Mouse (Mus musculus): ENCODE measurements around the gene Sap30bp.

Sap30bp gene

DNA sequence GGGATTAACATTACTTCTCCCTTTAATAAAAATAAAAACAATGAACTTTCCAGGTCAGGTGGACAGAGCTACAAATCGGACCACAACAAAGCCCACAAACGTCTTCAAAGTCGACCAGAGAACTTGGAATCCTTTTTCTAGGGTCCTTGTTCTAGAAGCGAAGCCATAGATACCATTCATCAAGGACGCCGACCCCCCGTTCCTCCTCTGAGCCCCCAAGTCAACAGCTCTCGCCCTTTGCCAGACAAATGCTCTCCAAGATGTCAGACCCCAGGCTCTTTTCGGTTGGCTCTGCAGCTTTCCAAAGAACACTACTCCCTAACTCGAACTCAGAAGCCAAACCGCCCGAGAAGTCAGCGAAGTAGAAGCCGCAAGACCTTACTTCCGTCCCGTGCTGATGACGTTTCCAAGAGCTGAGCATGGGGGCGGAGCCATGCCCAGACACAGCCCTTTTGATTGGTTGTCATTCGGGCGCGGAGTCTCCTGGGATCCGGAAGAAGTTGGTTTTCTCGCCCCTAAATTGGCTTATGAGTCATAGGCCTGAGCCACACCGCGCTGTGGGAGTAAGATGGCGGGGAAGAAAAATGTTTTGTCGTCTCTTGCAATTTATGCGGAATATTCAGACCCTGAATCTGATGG, at the start of gene Sap30bp, which contains the start of gene Recql5:
Gene Sap30bp, plus strand, starts transcription at position 175 of the 639 bp plus-strand sequence.
Gene Recql5, minus strand, starts transcription at position 370 of the 639 bp plus-strand sequence.
- no peaks in the 10 kb centered on the region for H3K27me3 ChIP-seq (ENCODE audit: control insufficient read depth, insufficient read depth, low read length, poor library complexity, severe bottlenecking)
- peak; percentile 99 for DNase-seq (ENCODE audit: low read depth, low spot score)
- peaks cover 7% of the 10 kb centered on the region; the same call in 1 of the 2 replicates for H3K36me3 ChIP-seq (ENCODE audit: control insufficient read depth, insufficient read depth, low read length, poor library complexity, severe bottlenecking)

DNA sequence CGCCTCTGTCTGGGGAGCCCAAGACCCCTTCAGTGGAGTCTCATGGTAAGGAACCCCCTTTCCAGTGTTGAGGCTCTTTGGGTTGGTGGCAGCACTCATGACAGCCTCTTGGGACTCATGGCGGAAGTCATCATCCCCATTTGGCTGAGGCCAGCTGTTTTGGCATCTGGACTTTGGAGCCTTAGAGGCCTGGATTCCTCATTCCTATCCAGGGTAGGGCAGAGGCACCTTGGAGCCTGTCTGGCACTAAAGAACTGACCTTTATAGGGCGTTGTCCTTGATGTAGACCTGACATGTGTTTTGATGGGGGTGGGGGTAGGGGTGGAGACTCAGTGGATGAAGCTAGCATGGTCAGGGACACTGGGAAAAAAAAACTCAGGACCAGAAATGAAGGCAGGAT, 48.7 kb upstream of the Sap30bp start:
- DNase-seq (ENCODE audit: low read depth, low spot score), result no peak

DNA sequence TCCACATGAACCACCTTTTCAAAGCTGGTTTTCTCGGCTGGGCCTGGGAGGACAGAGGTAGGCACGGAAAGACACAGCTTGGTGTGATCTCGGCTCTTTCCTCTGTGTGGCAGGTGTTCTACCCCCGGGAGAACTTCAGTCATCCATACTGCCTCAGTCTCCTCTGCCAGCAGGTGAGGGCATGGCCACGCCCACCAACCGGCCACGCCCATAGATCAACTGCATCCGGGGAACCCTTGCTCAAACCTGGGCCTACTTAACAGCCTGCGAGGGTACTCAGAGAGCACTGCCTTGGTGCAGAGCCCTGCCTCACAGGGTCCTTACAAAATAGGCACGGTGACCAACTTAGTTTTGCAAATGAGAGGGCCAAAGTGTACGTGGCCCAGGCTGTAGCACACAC, 47.8 kb upstream of the Sap30bp start:
- H3K27me3 ChIP-seq (ENCODE audit: control insufficient read depth, insufficient read depth, low read length, poor library complexity, severe bottlenecking), result no peaks in the 10 kb centered on the region
- no peak for DNase-seq (ENCODE audit: low read depth, low spot score)
- no peaks in the 10 kb centered on the region for H3K36me3 ChIP-seq (ENCODE audit: control insufficient read depth, insufficient read depth, low read length, poor library complexity, severe bottlenecking)

More for the DNA sequence above, 48.7 kb upstream of the Sap30bp start:
- no peaks in the 10 kb centered on the region for H3K27me3 ChIP-seq (ENCODE audit: control insufficient read depth, insufficient read depth, low read length, poor library complexity, severe bottlenecking)
- H3K36me3 ChIP-seq (ENCODE audit: control insufficient read depth, insufficient read depth, low read length, poor library complexity, severe bottlenecking), result no peaks in the 10 kb centered on the region

DNA sequence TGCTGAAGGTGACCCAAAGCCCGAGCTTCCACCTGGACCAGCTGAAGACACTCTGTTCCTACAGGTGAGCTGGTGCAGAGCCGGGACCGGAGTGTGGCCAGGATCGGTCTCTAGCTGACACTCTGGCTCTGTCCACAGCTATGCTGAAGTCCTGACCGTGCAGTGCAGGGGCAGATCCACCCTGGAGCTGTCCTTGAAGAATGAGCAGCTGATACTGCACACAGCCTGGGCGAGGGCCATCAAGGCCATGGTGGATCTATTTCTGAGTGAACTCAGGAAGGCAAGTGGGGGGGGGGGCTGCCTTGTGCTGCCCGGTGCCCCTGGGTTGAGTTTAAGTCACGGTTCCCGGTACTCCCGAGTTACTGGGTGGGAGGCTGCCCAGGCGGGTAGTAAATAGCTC, 46.6 kb upstream of the Sap30bp start:
- no peaks in the 10 kb centered on the region for H3K36me3 ChIP-seq (ENCODE audit: control insufficient read depth, insufficient read depth, low read length, poor library complexity, severe bottlenecking)
- DNase-seq (ENCODE audit: low read depth, low spot score), result no peak
- no peaks in the 10 kb centered on the region for H3K27me3 ChIP-seq (ENCODE audit: control insufficient read depth, insufficient read depth, low read length, poor library complexity, severe bottlenecking)

DNA sequence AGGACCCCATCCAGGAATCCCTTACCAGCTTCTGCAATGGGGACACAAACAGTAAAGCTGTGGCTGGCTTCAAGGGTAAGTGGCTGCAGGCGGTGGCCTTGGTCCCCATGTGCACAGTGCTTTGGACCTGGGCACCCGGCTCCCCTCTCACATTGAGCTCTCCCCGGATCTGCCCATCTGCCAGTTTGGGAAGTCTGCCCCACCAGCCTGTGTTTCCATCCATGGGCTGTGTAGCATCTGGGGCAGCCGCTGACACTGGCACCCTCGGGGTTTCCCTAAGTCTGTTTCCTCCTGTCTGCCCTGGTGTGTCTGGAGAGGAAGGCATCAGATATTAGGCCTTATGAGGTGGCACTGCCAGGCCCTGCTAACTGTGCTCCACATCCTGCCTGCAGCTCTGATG, 45.1 kb upstream of the Sap30bp start:
- Histone ChIP-seq H3K36me3 (ENCODE audit: control insufficient read depth, insufficient read depth, low read length, poor library complexity, severe bottlenecking) (no peaks in the 10 kb centered on the region; the same call in 1 of the 2 replicates), H3K27me3 (ENCODE audit: control insufficient read depth, insufficient read depth, low read length, poor library complexity, severe bottlenecking) (no peaks in the 10 kb centered on the region)
- DNase-seq (ENCODE audit: low read depth, low spot score), result no peak

DNA sequence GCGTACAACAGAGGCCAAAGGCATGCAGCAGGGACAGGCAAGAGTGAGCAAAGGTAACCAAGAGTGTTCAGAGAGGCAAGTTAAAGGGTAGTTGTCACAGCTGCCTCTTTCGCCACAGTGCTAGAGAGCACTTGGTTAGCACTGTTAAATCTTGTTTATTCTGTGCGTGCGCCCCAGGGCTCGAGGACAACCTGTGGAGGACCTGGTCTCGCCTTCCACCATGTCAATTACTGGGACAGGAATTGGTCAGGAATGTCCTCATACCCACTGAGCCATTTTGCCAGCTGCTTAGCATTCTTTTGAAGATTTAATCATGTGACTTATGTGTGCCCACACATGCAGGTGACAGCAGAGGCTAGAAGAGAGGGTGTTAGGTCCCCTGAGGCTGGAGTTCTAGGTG, 43.9 kb upstream of the Sap30bp start:
- H3K27me3 ChIP-seq (ENCODE audit: control insufficient read depth, insufficient read depth, low read length, poor library complexity, severe bottlenecking), result no peaks in the 10 kb centered on the region

DNA sequence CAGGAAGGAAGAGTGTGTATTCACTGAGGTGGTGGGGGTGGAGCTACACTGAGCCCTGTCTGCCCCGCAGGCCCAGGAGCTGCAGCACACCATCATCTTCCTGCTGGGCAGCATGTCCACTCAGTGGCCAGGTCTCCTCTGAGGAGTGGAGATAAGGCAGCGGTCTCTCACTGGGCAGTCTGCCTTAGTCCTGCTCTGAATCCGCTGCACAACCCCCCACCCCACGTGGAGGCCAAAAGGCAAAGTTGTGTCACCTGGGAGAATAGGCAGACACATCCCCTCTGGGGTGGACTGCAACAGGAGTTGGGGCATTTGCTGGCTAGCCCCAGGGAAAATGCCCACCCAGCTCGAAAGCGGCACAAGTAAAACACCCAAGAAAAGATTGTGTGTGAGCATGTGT, 40.9 kb upstream of the Sap30bp start:
- H3K27me3 ChIP-seq (ENCODE audit: control insufficient read depth, insufficient read depth, low read length, poor library complexity, severe bottlenecking), result no peaks in the 10 kb centered on the region
- DNase-seq (ENCODE audit: low read depth, low spot score), result no peak
- H3K36me3 ChIP-seq (ENCODE audit: control insufficient read depth, insufficient read depth, low read length, poor library complexity, severe bottlenecking), result peaks cover 5% of the 10 kb centered on the region

More for the DNA sequence above, 43.9 kb upstream of the Sap30bp start:
- peaks cover 3% of the 10 kb centered on the region for H3K36me3 ChIP-seq (ENCODE audit: control insufficient read depth, insufficient read depth, low read length, poor library complexity, severe bottlenecking)
- no peak for DNase-seq (ENCODE audit: low read depth, low spot score)

DNA sequence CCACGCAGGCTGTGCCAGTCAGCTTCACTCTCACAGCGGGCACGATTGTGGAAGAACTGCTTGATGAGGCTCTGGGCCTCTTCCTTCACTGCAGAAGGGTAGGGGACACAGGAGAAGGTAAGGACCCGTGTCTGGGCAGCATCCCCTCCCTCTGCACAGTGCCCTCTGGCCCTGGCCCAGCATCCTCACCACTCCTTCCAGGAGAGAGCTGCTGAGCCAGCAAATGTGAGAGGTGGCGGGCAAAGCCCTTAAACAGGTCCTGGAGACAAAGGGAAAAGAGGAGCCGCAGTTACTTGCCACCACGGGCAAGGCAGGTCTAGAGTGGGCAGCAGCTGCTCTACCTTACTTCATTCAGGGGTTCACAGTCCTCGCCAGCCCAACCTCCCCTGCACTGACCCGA, 40.0 kb upstream of the Sap30bp start:
- peaks cover 5% of the 10 kb centered on the region for H3K36me3 ChIP-seq (ENCODE audit: control insufficient read depth, insufficient read depth, low read length, poor library complexity, severe bottlenecking)
- DNase-seq (ENCODE audit: low read depth, low spot score), result no peak
- no peaks in the 10 kb centered on the region for H3K27me3 ChIP-seq (ENCODE audit: control insufficient read depth, insufficient read depth, low read length, poor library complexity, severe bottlenecking)

DNA sequence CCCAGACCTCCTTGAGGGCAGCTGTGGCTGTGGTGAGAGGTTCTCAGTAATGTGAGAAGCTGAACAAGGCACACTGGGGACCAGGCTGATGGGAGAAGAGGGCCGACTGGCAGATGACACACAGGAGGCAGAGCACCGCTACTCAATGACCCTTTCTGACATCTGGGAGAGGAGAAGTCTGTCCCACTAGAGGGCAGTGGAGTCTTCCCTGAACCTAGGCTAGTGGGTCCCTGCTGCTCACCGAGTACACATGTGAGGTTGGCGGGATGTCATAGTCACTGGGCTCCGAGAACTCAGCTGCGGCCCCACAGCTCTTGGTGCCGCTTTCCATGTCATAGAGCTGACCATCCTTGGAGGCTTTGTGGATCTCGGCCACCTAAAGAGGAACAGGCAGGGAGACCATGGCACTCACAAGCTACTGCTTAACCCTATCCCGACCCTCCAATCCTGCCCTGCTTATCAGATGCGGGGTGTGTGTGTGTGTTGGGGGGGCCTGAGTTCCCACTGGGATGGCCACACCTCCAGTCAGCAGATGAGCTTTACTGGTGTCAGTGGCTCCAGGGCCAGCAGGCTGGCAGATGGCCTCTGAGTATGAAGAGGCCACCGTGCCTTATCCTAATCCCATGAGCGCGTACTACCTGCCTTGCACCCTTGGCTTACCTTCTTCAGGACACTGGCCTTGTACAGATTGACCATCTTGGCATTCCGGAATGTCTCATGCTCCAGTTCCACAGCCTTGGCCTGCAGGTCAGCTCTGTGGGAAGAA, 38.1 kb upstream of the Sap30bp start:
- Histone ChIP-seq H3K27me3 (ENCODE audit: control insufficient read depth, insufficient read depth, low read length, poor library complexity, severe bottlenecking) (no peaks in the 10 kb centered on the region), H3K36me3 (ENCODE audit: control insufficient read depth, insufficient read depth, low read length, poor library complexity, severe bottlenecking) (peaks cover 5% of the 10 kb centered on the region)
- peak; percentile 33 for DNase-seq (ENCODE audit: low read depth, low spot score)

DNA sequence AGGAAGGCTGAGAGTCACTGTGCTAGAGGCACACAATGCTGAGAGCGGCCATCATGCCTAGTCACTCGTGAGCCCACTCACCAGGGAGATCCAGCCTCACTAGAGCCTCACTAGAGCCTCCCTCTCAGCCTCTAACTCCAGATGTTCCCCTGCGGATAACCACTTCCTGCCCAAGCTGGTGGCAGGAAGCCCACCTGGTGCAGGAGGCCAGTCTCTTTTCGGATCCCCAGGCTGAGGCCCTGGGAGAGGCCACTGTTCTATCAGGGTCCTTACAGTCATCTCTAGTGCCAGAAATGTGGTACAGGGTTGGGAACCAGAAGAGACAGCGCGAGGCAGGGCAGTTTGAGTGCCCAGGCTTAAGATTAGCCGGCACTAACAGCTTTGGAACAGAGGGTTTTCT, 34.6 kb upstream of the Sap30bp start:
- Histone ChIP-seq H3K36me3 (ENCODE audit: control insufficient read depth, insufficient read depth, low read length, poor library complexity, severe bottlenecking) (peaks cover 7% of the 10 kb centered on the region), H3K27me3 (ENCODE audit: control insufficient read depth, insufficient read depth, low read length, poor library complexity, severe bottlenecking) (no peaks in the 10 kb centered on the region)
- peak; percentile 34 for DNase-seq (ENCODE audit: low read depth, low spot score)

DNA sequence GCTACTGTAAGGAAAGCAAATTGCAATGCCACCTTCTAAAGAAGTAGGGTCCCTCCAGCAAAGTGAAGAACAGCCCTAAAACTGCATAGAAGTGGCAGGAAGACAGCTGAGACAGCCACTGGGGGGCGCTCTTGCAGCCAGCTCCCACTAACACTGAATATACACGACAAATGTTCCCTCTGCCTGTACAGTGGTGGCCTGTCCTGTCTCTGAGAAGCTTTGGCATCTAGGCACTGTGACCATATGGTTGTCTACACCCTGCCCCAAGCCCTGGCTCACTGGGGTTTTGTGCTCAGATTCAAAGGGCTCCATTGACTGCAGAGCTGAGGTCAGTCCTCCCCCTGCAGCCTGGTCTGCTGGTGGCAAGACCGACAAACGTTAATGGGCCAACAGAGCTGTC, 34.2 kb upstream of the Sap30bp start:
- peak; percentile 75 for DNase-seq (ENCODE audit: low read depth, low spot score)
- Histone ChIP-seq H3K36me3 (ENCODE audit: control insufficient read depth, insufficient read depth, low read length, poor library complexity, severe bottlenecking) (peaks cover 7% of the 10 kb centered on the region), H3K27me3 (ENCODE audit: control insufficient read depth, insufficient read depth, low read length, poor library complexity, severe bottlenecking) (no peaks in the 10 kb centered on the region)

DNA sequence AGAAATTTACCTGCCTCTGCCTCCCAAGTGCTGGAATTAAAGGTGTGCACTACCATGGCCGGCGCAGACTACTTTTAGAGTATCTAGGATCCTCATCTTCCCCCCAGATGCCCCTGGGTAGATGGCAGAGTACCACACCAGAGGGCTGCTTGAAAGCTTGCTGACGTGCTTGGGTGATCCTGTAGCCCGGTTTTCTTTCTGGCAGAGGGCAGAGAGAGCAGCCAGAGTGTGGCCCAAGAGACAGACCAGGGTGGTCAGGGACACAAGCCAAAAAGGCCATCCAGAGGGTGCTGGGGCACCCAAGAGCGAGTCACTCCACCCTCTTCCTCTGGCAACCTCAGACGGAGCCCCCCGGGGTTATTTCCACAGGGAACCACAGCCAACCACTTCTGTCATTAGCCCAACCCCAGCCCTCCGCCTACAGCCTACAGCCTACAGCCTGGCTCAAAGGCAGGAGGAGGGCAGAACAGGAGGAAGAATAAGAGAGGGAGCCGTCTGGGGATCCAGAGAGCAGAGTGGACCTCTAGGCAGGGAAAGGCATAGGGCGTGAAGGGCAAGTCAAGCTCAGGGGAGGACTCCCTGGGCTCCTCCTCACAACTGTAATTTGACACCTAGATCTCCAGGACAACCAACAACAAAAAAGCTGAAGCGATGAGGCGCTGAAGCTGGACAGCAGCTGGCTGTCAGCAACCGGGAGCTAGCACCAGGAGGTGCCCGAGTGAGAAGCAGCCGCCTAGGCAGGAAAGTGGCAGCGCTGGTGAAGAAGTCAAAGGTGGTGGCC, 33.4 kb upstream of the Sap30bp start, which contains the start of gene Smim5:
Gene Smim5, plus strand, starts transcription at position 481 of the 781 bp plus-strand sequence.
- peaks cover 4% of the 10 kb centered on the region for H3K36me3 ChIP-seq (ENCODE audit: control insufficient read depth, insufficient read depth, low read length, poor library complexity, severe bottlenecking)
- no peak for DNase-seq (ENCODE audit: low read depth, low spot score)
- H3K27me3 ChIP-seq (ENCODE audit: control insufficient read depth, insufficient read depth, low read length, poor library complexity, severe bottlenecking), result no peaks in the 10 kb centered on the region

DNA sequence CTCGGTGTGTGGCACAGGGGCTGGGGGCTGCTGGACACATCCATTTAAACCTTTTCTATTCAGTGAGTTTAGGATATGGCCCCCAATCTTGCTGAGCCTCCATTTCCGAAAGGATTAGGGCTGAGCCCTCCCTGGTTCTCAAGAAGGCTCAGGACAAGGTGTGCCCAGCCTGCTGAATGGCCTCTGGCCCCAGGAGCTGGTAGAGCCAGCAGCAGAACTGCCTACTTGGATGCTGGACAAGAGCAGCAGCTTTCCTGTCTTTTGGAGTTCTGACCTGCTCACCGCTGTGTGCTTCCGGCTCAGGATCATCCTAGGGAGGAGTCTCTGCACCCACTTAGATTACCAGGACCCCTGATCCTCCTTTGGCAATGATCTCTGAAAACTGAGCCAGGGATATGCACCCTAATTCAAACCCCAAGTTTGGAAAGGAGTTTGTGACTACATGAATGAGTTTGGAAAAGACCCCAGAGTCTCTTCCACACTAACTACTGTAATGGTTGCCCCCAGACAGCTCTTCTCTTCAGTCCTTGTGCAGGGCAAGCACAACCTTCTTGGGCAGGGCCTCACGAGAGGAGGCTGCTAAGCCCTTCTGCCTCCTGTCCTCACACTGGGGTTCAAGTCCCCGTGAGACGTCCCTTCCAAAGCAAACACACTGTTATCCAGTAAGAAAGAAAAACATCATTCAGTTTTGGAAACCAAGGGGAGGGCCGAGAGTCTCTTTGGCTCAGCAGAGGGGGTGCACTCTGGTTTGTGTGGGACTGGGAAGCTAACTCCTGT, 32.3 kb upstream of the Sap30bp start:
- Histone ChIP-seq H3K27me3 (ENCODE audit: control insufficient read depth, insufficient read depth, low read length, poor library complexity, severe bottlenecking) (no peaks in the 10 kb centered on the region), H3K36me3 (ENCODE audit: control insufficient read depth, insufficient read depth, low read length, poor library complexity, severe bottlenecking) (peaks cover 2% of the 10 kb centered on the region)
- no peak for DNase-seq (ENCODE audit: low read depth, low spot score)

All from splenic B cell, adult 2 months (primary cell).